19 mouse cellular contexts compared by ENCODE assay signal in genomic region chr6:41215857-41216256, GRCm38 (mm10).
DNase-seq lines count a peak whose midpoint lies in the region; ATAC-seq and TF ChIP-seq lines count a peak whose summit lies in the region.
"Had no signal": no experiment of that assay in that cellular context is flagged by ENCODE, and none has a peak within 500 bp of the region (broad histone marks: within the 10 kb centered on the region; RNA-seq: fewer than 3 reads in every experiment).

No protein-coding gene starts in this region.

- H3K4me1 ChIP-seq in midbrain, embryonic 14.5 days (ENCODE audit: control insufficient read depth, insufficient read depth, low read length): no peaks in the 10 kb centered on the region
- H3K4me1 ChIP-seq in stomach, postnatal 0 days (replicated peaks; ENCODE audit: control insufficient read depth, insufficient read depth): no peaks in the 10 kb centered on the region
- H3K4me1 ChIP-seq: forebrain, embryonic 12.5 days; hindbrain, embryonic 10.5 days; limb, embryonic 10.5 days; liver, embryonic 12.5 days; neural tube, embryonic 13.5 days had no signal

- H3K27me3 ChIP-seq in midbrain, embryonic 14.5 days (ENCODE audit: control insufficient read depth, insufficient read depth, low read length): no peaks in the 10 kb centered on the region
- H3K27me3 ChIP-seq in stomach, postnatal 0 days (ENCODE audit: control insufficient read depth, insufficient read depth, low read length): no peaks in the 10 kb centered on the region
- H3K27me3 ChIP-seq: forebrain, embryonic 12.5 days; liver, embryonic 12.5 days; neural tube, embryonic 13.5 days had no signal

- TF ChIP-seq CTCF in stomach, postnatal 0 days (IDR thresholded peaks at IDR 0.05; ENCODE audit: low read depth): no peak

- no peaks in the 10 kb centered on the region for H3K36me3 ChIP-seq in midbrain, embryonic 14.5 days (ENCODE audit: control insufficient read depth, insufficient read depth, low read length)
- no peaks in the 10 kb centered on the region for H3K36me3 ChIP-seq in stomach, postnatal 0 days (ENCODE audit: control insufficient read depth, insufficient read depth, low read length)
- H3K36me3 ChIP-seq: forebrain, embryonic 12.5 days; hindbrain, embryonic 10.5 days; limb, embryonic 10.5 days; liver, embryonic 12.5 days; neural tube, embryonic 13.5 days had no signal

- H3K9me3 ChIP-seq in midbrain, embryonic 14.5 days (ENCODE audit: control insufficient read depth, low read length): no peaks in the 10 kb centered on the region
- no peaks in the 10 kb centered on the region for H3K9me3 ChIP-seq in stomach, postnatal 0 days (ENCODE audit: control insufficient read depth, low read length)
- H3K9me3 ChIP-seq: limb, embryonic 10.5 days; liver, embryonic 12.5 days; neural tube, embryonic 13.5 days had no signal

- no peak overlapping the region for H3K4me3 ChIP-seq in midbrain, embryonic 14.5 days (replicated peaks; ENCODE audit: low read depth, low read length)
- no peak overlapping the region for H3K4me3 ChIP-seq in stomach, postnatal 0 days (ENCODE audit: low read depth, low read length)
- H3K4me3 ChIP-seq: forebrain, embryonic 12.5 days; hindbrain, embryonic 10.5 days; limb, embryonic 10.5 days; liver, embryonic 12.5 days; neural tube, embryonic 13.5 days had no signal

- ATAC-seq in common myeloid progenitor, adult 5-6 weeks (replicated peaks; ENCODE audit: low read depth, poor library complexity, severe bottlenecking): peak; percentile 60
- ATAC-seq in midbrain, embryonic 14.5 days (ENCODE audit: low FRiP score, low TSS enrichment): no peak
- no peak for ATAC-seq in stomach, postnatal 0 days (ENCODE audit: low FRiP score, low TSS enrichment)
- ATAC-seq: liver, embryonic 12.5 days had no signal

- no peak overlapping the region for H3K4me2 ChIP-seq in midbrain, embryonic 14.5 days (ENCODE audit: low read length)
- H3K4me2 ChIP-seq in stomach, postnatal 0 days (replicated peaks; ENCODE audit: low read depth): no peak overlapping the region
- H3K4me2 ChIP-seq: forebrain, embryonic 12.5 days; liver, embryonic 12.5 days; lung, embryonic 14.5 days; neural tube, embryonic 13.5 days had no signal

- DNase-seq in spleen, adult 18-20 months: peak; percentile 12 to 16
- no peak for DNase-seq in spleen, adult 12 weeks (ENCODE audit: low spot score)
- DNase-seq in natural killer cell, adult 2 months (ENCODE audit: low spot score in 2 of 2): peak; percentile 35 to 48
- peak; percentile 52 to 75 for DNase-seq in thymus, postnatal 36 days
- DNase-seq in frontal cortex, postnatal 25 days (ENCODE audit: low spot score in 2 of 2): no peak
- no peak for DNase-seq in midbrain, embryonic 14.5 days
- DNase-seq in stomach, postnatal 0 days (ENCODE audit: low spot score): no peak
- DNase-seq: adrenal gland, adult 2 months; cerebellum, postnatal 10 days; heart, adult 18-20 months; lung, embryonic 14.5 days; right cerebral cortex, postnatal 14 days had no signal

- no peak for TF ChIP-seq EP300 in stomach, postnatal 0 days (optimal IDR thresholded peaks at IDR 0.05)

- 95% methylated on average over 4 of the region's 4 CpGs for WGBS in midbrain, embryonic 14.5 days
- 85% methylated on average over 4 of the region's 4 CpGs for WGBS in stomach, postnatal 0 days

- H3K9ac ChIP-seq in midbrain, embryonic 14.5 days (replicated peaks; ENCODE audit: low read length): no peak overlapping the region
- H3K9ac ChIP-seq in stomach, postnatal 0 days (ENCODE audit: low read length): no peak overlapping the region
- H3K9ac ChIP-seq: forebrain, embryonic 12.5 days; liver, embryonic 12.5 days; lung, embryonic 14.5 days; neural tube, embryonic 13.5 days had no signal

- no peak overlapping the region for H3K27ac ChIP-seq in midbrain, embryonic 14.5 days (replicated peaks; ENCODE audit: low read depth, low read length)
- H3K27ac ChIP-seq in stomach, postnatal 0 days (replicated peaks): no peak overlapping the region
- H3K27ac ChIP-seq: forebrain, embryonic 12.5 days; hindbrain, embryonic 10.5 days; kidney, postnatal 0 days; limb, embryonic 10.5 days; liver, embryonic 12.5 days; neural tube, embryonic 13.5 days had no signal

Comparison
In these comparisons a context has a peak if more than half of its experiments do, and no peak if none do; other contexts are left out.
1. DNase-seq: peak in spleen, adult 18-20 months (2 of 2), natural killer cell, adult 2 months (2 of 2) and thymus, postnatal 36 days (2 of 2); none in spleen, adult 12 weeks (single experiment), frontal cortex, postnatal 25 days (0 of 2), midbrain, embryonic 14.5 days (single experiment) and stomach, postnatal 0 days (single experiment).